Mouse (Mus musculus) forebrain, postnatal 0 days (tissue): ENCODE results near the gene 1110051M20Rik. TPM values are rescaled to one million over a fixed set of nuclear protein-coding genes. Genes with fewer than 3 reads are reported as not detected.

Experiments
- ATAC-seq: fragments of 200-750 bp; cut with Nextera tagmentation; 2 replicates; pipeline ENCODE4 v1.8.0; 2017; ENCODE audit warnings: mild to moderate bottlenecking, moderate library complexity
- DNase-seq: peaks from one replicate; pipeline ENCODE4 v3.0.0-alpha.2; 2015
- H3K27ac ChIP-seq: fragments of 300-500 bp; sonication (generic); 2 replicates; pipeline ENCODE4 v1.5.1; 2014; ENCODE audit warnings: low read depth, mild to moderate bottlenecking, antibody characterized with exemption, low read length, moderate library complexity, mixed read lengths
- H3K27me3 ChIP-seq: fragments of 300-500 bp; sonication (generic); 2 replicates; pipeline ENCODE4 v1.6.1; 2014; ENCODE audit warnings: mild to moderate bottlenecking, low read length, mixed read lengths; ENCODE audit not compliant: insufficient read depth
- H3K36me3 ChIP-seq: fragments of 300-500 bp; sonication (generic); 2 replicates; pipeline ENCODE4 v1.6.1; 2014; ENCODE audit warnings: mild to moderate bottlenecking, moderate library complexity; ENCODE audit not compliant: insufficient read depth
- H3K4me1 ChIP-seq: fragments of 300-500 bp; sonication (generic); 2 replicates; pipeline ENCODE4 v1.6.1; 2014; ENCODE audit warnings: antibody characterized with exemption; ENCODE audit not compliant: insufficient read depth
- H3K4me2 ChIP-seq: fragments of 300-500 bp; sonication (generic); 2 replicates; pipeline ENCODE4 v1.6.1; 2014; ENCODE audit warnings: low read depth, mild to moderate bottlenecking, moderate library complexity
- H3K4me3 ChIP-seq: fragments of 300-500 bp; sonication (generic); 2 replicates; pipeline ENCODE4 v1.5.1; 2014; ENCODE audit warnings: low read depth, low read length, mixed read lengths
- H3K9ac ChIP-seq: fragments of 300-500 bp; sonication (generic); 2 replicates; pipeline ENCODE4 v1.6.1; 2014; ENCODE audit warnings: mild to moderate bottlenecking
- H3K9me3 ChIP-seq: fragments of 300-500 bp; sonication (generic); 2 replicates; pipeline ENCODE4 v1.6.1; 2016; ENCODE audit warnings: low read length
- CTCF ChIP-seq: sonication (generic); IDR thresholded peaks from 2 replicates; pipeline ENCODE4 v1.5.1; 2016; ENCODE audit warnings: antibody characterized with exemption, control low read depth, low read depth
- WGBS: fragments of 180-500 bp; shearing (Covaris S2); extraction: QIAGEN DNeasy Blood & Tissue Kit; methylation state at CpG from one replicate; pipeline ENCODE4 v1.1.7; 2014; 5-methylcytosine and 5-hydroxymethylcytosine counted together
- polyA plus RNA-seq: library from polyadenylated mRNA; unstranded; fragments of >200 nt; fragmentation: Nextera tagmentation; extraction: Ambion mirVana; gene quantifications from 2 replicates; pipeline ENCODE4 v1.2.1, GENCODE M21; 2015
- total RNA-seq: library from RNA; depleted of rRNA; stranded (reverse); fragments of >200 nt; gene quantifications from 2 replicates; pipeline ENCODE4 v1.2.3, GENCODE M21; 2014

1110051M20Rik gene
- total and polyA plus RNA-seq, 2 experiments from 2014 or later = 147 to 182 TPM

GRCm38 (mm10) chr2:91426321-91426720, 18.2 kb downstream of the 1110051M20Rik start:
- Histone ChIP-seq H3K4me1 (peaks cover 16% of the 10 kb centered on the region; the same call in 1 of the 2 replicates), H3K9ac (no peak overlapping the region), H3K27ac (no peak overlapping the region), H3K9me3 (no peaks in the 10 kb centered on the region), H3K27me3 (no peaks in the 10 kb centered on the region), H3K4me3 (no peak overlapping the region), H3K4me2 (no peak overlapping the region), H3K36me3 (peaks cover 3% of the 10 kb centered on the region; the same call in 1 of the 2 replicates)
- DNase-seq (no peak), ATAC-seq (no peak)
- WGBS = 90% methylated on average over 1 of the region's 1 CpGs
- TF ChIP-seq CTCF = no peak

- no peak for ATAC-seq
- H3K4me2 ChIP-seq = no peak overlapping the region
- H3K9me3 ChIP-seq = no peaks in the 10 kb centered on the region
- H3K27ac ChIP-seq = no peak overlapping the region
- no peak overlapping the region for H3K9ac ChIP-seq
- peaks cover 11% of the 10 kb centered on the region for H3K36me3 ChIP-seq
- H3K4me1 ChIP-seq = no peaks in the 10 kb centered on the region
- TF ChIP-seq CTCF = no peak
- no peak for DNase-seq
- no peaks in the 10 kb centered on the region for H3K27me3 ChIP-seq
- 80% methylated on average over 7 of the region's 7 CpGs for WGBS
- H3K4me3 ChIP-seq = no peak overlapping the region
Measured at GRCm38 (mm10) chr2:91424061-91424720, 20.3 kb downstream of the 1110051M20Rik start.

GRCm38 (mm10) chr2:91421641-91422040, 22.9 kb downstream of the 1110051M20Rik start:
- DNase-seq = no peak
- no peak overlapping the region for H3K27ac ChIP-seq
- no peaks in the 10 kb centered on the region for H3K27me3 ChIP-seq
- no peak overlapping the region for H3K4me2 ChIP-seq
- H3K9me3 ChIP-seq = no peaks in the 10 kb centered on the region
- no peak overlapping the region for H3K4me3 ChIP-seq
- peaks cover 11% of the 10 kb centered on the region for H3K36me3 ChIP-seq
- H3K4me1 ChIP-seq = no peaks in the 10 kb centered on the region
- H3K9ac ChIP-seq = no peak overlapping the region
- WGBS = 32% methylated on average over 5 of the region's 5 CpGs
- no peak for TF ChIP-seq CTCF
- ATAC-seq = no peak

- Histone ChIP-seq H3K4me2 (no peak overlapping the region), H3K27ac (no peak overlapping the region), H3K9me3 (no peaks in the 10 kb centered on the region), H3K36me3 (no peaks in the 10 kb centered on the region), H3K27me3 (no peaks in the 10 kb centered on the region), H3K4me3 (no peak overlapping the region), H3K4me1 (no peaks in the 10 kb centered on the region), H3K9ac (no peak overlapping the region)
- DNase-seq = no peak
- ATAC-seq = no peak
- 90% methylated on average over 1 of the region's 1 CpGs for WGBS
- TF ChIP-seq CTCF = no peak
Measured at GRCm38 (mm10) chr2:91413811-91414210, 30.7 kb downstream of the 1110051M20Rik start.

DNA sequence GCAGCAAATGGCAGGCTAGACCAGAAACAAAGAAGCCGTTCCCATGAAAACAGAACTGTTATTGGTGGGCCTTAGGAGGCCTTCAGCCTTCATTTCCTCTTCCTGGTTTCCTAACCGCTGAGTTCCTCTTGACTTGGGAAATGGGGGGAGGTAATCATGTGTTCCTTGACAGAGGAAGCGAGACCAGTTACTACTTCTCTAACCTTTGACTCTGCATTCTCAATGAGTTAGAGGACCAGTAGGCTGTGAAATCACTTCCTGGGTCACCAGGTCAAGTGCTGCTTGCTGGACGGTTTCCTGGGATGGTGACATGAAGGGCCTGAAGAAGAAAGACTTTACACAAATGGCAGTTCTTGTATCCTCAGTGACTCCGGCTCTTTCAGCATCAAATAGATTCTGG, 32.1 kb downstream of the 1110051M20Rik start:
- ATAC-seq (no peak), DNase-seq (no peak)
- 77% methylated on average over 5 of the region's 5 CpGs for WGBS
- TF ChIP-seq CTCF = no peak
- Histone ChIP-seq H3K4me1 (no peaks in the 10 kb centered on the region), H3K9me3 (no peaks in the 10 kb centered on the region), H3K36me3 (no peaks in the 10 kb centered on the region), H3K9ac (no peak overlapping the region), H3K27me3 (no peaks in the 10 kb centered on the region), H3K4me2 (no peak overlapping the region), H3K27ac (no peak overlapping the region), H3K4me3 (no peak overlapping the region)

- 69% methylated on average over 2 of the region's 2 CpGs for WGBS
- DNase-seq (no peak), ATAC-seq (no peak)
- Histone ChIP-seq H3K9me3 (no peaks in the 10 kb centered on the region), H3K27me3 (no peaks in the 10 kb centered on the region), H3K36me3 (no peaks in the 10 kb centered on the region), H3K9ac (no peak overlapping the region), H3K4me3 (no peak overlapping the region), H3K27ac (no peak overlapping the region), H3K4me1 (no peaks in the 10 kb centered on the region), H3K4me2 (no peak overlapping the region)
- TF ChIP-seq CTCF = no peak
Measured at GRCm38 (mm10) chr2:91411473-91411872, 33.0 kb downstream of the 1110051M20Rik start.

DNA sequence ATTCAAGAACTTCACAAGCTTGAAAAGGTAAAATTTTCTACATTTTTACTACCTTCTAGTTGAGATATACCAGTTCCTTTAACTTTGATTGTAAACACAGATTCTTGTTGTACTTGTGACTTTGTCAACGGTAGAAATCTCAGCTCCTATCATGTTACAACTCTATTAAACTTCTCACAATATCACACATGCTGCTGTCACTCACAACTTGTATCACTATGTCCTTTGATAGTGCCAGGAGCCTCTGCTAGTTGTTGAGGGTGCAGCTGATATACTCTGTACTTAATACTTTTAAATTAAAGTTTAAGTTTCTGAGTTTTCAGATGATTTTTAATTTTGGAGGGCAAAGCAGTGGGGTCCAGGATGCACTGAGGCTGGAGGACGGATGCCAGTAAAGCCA, 36.5 kb downstream of the 1110051M20Rik start:
- no peak overlapping the region for H3K4me2 ChIP-seq
- no peak overlapping the region for H3K9ac ChIP-seq
- no peak for TF ChIP-seq CTCF
- DNase-seq (no peak), ATAC-seq (no peak)
- no peaks in the 10 kb centered on the region for H3K9me3 ChIP-seq
- H3K4me3 ChIP-seq = no peak overlapping the region
- no peak overlapping the region for H3K27ac ChIP-seq
- no peaks in the 10 kb centered on the region for H3K36me3 ChIP-seq
- H3K4me1 ChIP-seq = no peaks in the 10 kb centered on the region
- no peaks in the 10 kb centered on the region for H3K27me3 ChIP-seq
- WGBS = 90% methylated on average over 2 of the region's 2 CpGs
